Mouse (Mus musculus): ENCODE results near the gene Pidd1. TPM values are rescaled to one million over a fixed set of nuclear protein-coding genes. Genes with fewer than 3 reads are reported as not detected.

The Pidd1 gene
- polyA plus RNA-seq (2021; fragmentation: Nextera tagmentation), result 0.33 and 0.48 TPM in 2 replicates
- long read RNA-seq, experiment 1, partial matches to known transcripts, result 1 of 1 reads
- long read RNA-seq, experiment 1, other reads (novel, unspliced or antisense), result 0 of 1 reads
- long read RNA-seq, experiment 2, partial matches to known transcripts, result 1 of 6 reads
- long read RNA-seq, experiment 2, other reads (novel, unspliced or antisense), result 3 of 6 reads

DNA sequence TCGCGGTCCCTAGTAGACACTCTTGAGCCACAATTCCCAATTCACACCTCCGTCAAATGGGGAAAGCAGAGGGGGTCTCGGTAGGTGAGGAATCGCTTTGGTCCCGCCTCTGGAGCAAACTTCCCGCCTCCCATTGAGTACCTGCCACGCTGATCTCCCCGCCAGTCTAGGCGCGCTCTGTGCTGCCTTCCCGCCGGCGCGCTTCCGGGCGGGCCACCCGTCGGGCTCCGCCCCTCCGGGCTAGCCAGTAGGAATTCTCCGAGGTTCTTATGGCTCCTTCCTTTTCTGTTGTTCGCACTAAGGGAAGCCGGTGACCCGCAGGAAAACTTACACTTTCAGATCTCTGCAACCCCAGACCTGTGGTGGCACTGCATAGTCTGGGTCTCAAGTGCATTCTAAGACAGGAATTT is at the start of gene Pidd1:
TSS of gene Pidd1 (minus strand) at position 198 of the 410 bp plus-strand sequence.

GRCm38 (mm10) chr7:141475011-141475804 is 31.4 kb upstream of the Pidd1 start, which contains the start of the genes Polr2l and Tspan4:
Gene Polr2l (minus strand): TSS chr7:141475132.
Gene Tspan4 (plus strand): TSS chr7:141475240.

DNA sequence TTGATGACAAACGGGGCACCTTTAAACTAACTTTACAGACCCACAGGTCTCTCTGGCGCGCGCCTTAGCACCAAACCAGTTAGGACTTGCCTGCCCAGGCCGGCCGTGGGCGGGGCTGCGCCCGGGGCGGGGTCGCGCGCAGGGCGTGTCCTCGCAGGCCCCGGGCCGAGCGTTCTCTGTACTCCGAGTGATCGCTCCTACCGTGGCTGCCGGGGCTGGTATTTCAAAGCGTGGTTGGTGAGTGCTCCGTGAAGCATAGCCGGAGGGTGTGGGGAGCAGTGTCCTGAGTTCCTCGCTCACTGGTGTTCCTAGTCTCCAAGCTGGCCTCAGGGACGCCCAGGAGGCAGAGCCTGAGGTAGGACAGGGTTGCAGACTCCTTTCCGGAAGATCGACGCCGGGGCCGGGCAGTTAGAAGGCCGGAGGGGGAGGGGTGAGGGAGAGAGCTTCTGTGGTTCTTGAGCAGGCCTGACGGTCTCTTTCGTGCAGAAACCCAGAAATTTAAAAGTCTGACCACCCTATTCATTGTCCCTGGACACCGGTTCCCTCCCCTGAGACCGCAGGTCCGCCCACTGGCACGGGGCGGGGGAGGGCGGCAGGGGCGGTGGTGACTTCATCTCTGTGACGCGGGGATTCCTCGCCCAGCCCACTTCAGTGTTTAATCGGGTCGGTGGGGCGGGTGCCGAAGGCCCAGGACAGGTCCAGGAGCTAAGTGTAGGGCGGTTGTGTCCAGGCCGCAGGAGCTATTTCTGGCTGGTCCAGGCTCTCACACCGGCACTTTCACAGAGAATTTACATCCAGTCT is 23.6 kb upstream of the Pidd1 start, which contains the start of gene Cd151:
TSS of gene Cd151 (plus strand) at position 163 of the 801 bp plus-strand sequence.

GRCm38 (mm10) chr7:141460391-141461113 is 16.7 kb upstream of the Pidd1 start, which contains the start of gene Cracr2b:
Gene Cracr2b (plus strand): TSS chr7:141461094.

DNA sequence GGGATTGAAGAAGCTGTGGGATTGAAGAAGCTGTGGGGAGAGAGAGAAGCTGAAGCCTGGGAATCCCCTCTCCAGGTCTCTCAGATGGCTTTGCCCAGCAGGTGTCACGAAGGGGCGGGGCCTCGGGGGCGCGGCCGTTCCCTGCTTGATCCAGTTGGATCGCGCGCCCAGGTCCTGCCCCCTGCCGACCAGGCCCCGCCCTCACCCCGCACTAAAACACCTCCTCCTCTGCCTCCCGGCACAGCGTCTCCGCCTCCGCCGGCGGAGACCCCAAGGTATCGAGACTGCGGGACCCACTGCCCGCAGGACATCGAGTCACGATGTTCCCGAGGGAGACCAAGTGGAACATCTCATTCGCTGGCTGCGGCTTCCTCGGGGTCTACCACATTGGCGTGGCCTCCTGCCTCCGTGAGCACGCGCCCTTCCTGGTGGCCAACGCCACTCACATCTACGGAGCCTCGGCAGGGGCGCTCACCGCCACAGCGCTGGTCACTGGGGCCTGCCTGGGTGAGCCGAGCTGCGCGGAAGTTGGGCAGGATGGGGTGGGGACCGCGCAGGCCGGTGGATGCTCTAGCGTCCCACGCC is 11.2 kb upstream of the Pidd1 start, which contains the start of gene Pnpla2:
TSS of gene Pnpla2 (plus strand) at position 232 of the 585 bp plus-strand sequence.

GRCm38 (mm10) chr7:141447110-141447991 is 3.5 kb upstream of the Pidd1 start, which contains the start of gene Rplp2:
Gene Rplp2 (plus strand): TSS chr7:141447370.

DNA sequence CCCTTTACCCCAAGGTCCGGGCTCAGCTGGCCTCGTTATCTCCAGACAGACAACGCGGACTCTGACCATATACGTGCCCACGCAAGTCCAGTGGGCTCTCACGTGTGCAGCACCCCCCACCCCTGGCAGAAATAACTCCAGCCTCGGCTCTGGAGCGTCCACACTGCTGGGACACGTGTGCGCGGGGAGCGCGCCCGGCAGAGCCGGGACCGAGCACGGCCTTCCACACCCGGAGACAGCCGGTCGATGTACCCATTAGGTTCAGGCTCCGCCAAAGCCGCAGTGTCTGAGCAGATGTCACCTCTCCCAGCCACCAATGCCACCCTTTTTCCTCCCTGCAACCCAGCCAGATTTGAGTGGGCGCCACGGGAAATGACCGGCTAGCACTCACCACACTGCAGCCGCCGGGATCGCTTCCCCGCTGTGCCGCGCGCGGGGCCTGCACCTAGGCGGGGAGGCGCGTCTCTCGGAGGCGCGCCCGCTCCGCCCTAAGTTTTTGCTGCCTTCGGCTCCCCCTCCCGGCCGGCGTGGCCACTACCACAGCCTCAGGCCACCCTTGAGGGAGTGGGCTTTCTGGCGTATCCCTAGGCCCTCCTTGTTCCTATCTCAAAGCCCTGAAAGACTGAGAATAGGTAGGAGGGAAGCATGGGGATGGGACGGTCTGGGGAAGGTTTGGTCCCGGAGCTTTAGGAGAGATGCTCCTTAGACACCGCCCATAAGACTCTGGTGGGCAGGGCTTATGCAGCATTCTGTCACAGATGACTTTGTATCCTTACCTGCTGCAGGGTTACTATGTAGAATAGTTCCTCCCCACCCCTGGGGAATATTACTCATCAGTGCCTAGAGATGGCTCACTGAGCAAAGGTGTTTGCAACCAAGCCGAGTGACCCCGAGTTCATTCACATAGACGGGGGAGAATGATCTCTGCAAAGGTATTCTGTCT is 6.4 kb downstream of the Pidd1 start, which contains the start of gene Slc25a22:
TSS of gene Slc25a22 (minus strand) at position 715 of the 943 bp plus-strand sequence.

GRCm38 (mm10) chr7:141429310-141429709 is 14.5 kb downstream of the Pidd1 start, which contains the start of gene Cend1:
Gene Cend1 (minus strand): TSS chr7:141429491.

DNA sequence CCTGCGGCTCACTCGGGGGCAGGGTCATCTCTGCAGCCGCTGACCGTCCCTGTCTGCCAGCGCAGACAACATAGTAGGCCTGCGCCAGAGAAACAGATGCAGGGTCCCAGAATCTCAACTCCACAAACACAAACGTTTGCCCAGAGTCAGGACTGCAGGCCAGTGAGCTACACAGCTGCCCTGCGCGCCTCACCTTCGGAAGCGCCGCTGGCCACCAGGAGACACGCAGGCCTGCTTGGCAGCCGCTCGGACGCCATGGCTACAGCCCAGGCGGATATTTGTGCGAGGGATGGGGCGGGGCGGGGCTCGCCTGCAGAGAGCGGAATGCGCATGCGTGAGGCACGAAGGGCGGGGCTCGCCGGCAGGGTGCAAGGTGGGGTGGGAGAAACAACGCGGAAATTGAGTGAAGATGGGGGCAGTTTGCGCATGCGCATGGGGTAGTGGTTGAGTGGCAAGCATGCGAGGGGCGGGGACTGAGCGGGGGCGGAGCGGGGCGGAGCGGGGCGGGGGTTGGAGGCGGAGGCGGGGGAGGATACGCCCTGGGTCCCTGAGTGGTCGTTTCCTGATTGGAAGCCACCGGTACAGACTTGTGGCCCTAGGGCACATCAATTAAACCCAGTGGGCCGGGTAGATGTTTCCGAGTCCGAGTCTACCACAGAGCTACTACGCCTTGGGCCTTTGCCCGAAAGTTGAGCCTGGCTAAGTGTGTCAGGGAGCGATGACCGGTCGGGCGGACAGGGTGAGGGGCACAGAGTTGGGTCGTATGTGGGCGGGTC is 29.8 kb downstream of the Pidd1 start, which contains the start of gene Gatd1:
TSS of gene Gatd1 (minus strand) at position 328 of the 776 bp plus-strand sequence.

GRCm38 (mm10) chr7:141391625-141392551 is 51.9 kb downstream of the Pidd1 start, which contains the start of gene Taldo1:
Gene Taldo1 (plus strand): TSS chr7:141392199.

Other genes with a start within 250 kb of the Pidd1 start
- 3.0 and 3.7 TPM in 2 replicates for gene Lrrc56, start 249.9 kb downstream of the Pidd1 start, polyA plus RNA-seq (2021; fragmentation: Nextera tagmentation)
- gene Lmntd2, start 229.9 kb downstream of the Pidd1 start, polyA plus RNA-seq (2021; fragmentation: Nextera tagmentation), result 0.19 TPM in 1 of 2 replicates, not detected in the other
- 2.4 and 2.5 TPM in 2 replicates for gene Rassf7, start 228.2 kb downstream of the Pidd1 start, polyA plus RNA-seq (2021; fragmentation: Nextera tagmentation)
- gene Phrf1, start 215.2 kb downstream of the Pidd1 start, polyA plus RNA-seq (2021; fragmentation: Nextera tagmentation), result 21.3 and 23.3 TPM in 2 replicates
- 2.7 TPM in 2 replicates for gene Irf7, start 177.5 kb downstream of the Pidd1 start, polyA plus RNA-seq (2021; fragmentation: Nextera tagmentation)
- gene Cdhr5, start 167.2 kb downstream of the Pidd1 start, polyA plus RNA-seq (2021; fragmentation: Nextera tagmentation), result 0.06 TPM in 1 of 2 replicates, not detected in the other
- 0.67 and 0.82 TPM in 2 replicates for gene Sct, start 164.9 kb downstream of the Pidd1 start, polyA plus RNA-seq (2021; fragmentation: Nextera tagmentation)
- gene Drd4, start 152.0 kb downstream of the Pidd1 start, polyA plus RNA-seq (2021; fragmentation: Nextera tagmentation), result 0.09 and 0.15 TPM in 2 replicates
- gene Deaf1, start 116.3 kb downstream of the Pidd1 start, polyA plus RNA-seq (2021; fragmentation: Nextera tagmentation), result 65.4 and 72.8 TPM in 2 replicates
- 32.9 and 33.3 TPM in 2 replicates for gene Tmem80, start 116.3 kb downstream of the Pidd1 start, polyA plus RNA-seq (2021; fragmentation: Nextera tagmentation)
- gene Eps8l2, start 105.1 kb downstream of the Pidd1 start, polyA plus RNA-seq (2021; fragmentation: Nextera tagmentation), result 2.8 and 5.0 TPM in 2 replicates
- gene Taldo1, start 51.8 kb downstream of the Pidd1 start, polyA plus RNA-seq (2021; fragmentation: Nextera tagmentation), result 301 and 321 TPM in 2 replicates
- 46.9 and 50.3 TPM in 2 replicates for gene Gatd1, start 29.9 kb downstream of the Pidd1 start, polyA plus RNA-seq (2021; fragmentation: Nextera tagmentation)
- gene Cend1, start 14.5 kb downstream of the Pidd1 start, polyA plus RNA-seq (2021; fragmentation: Nextera tagmentation), result 138 and 162 TPM in 2 replicates
- 111 and 136 TPM in 2 replicates for gene Slc25a22, start 6.1 kb downstream of the Pidd1 start, polyA plus RNA-seq (2021; fragmentation: Nextera tagmentation)
- 2,193 and 2,396 TPM in 2 replicates for gene Rplp2, start 3.3 kb upstream of the Pidd1 start, polyA plus RNA-seq (2021; fragmentation: Nextera tagmentation)
- 14.8 and 16.6 TPM in 2 replicates for gene Pnpla2, start 11.2 kb upstream of the Pidd1 start, polyA plus RNA-seq (2021; fragmentation: Nextera tagmentation)
- 2.9 and 4.7 TPM in 2 replicates for gene Cracr2b, start 17.1 kb upstream of the Pidd1 start, polyA plus RNA-seq (2021; fragmentation: Nextera tagmentation)
- 34.7 and 46.2 TPM in 2 replicates for gene Cd151, start 23.4 kb upstream of the Pidd1 start, polyA plus RNA-seq (2021; fragmentation: Nextera tagmentation)
- 91.9 and 96.6 TPM in 2 replicates for gene Polr2l, start 31.1 kb upstream of the Pidd1 start, polyA plus RNA-seq (2021; fragmentation: Nextera tagmentation)
- gene Tspan4, start 31.2 kb upstream of the Pidd1 start, polyA plus RNA-seq (2021; fragmentation: Nextera tagmentation), result 27.1 and 34.9 TPM in 2 replicates
- gene Chid1, start 95.8 kb upstream of the Pidd1 start, polyA plus RNA-seq (2021; fragmentation: Nextera tagmentation), result 69.3 and 75.3 TPM in 2 replicates
- 140 and 157 TPM in 2 replicates for gene Ap2a2, start 118.1 kb upstream of the Pidd1 start, polyA plus RNA-seq (2021; fragmentation: Nextera tagmentation)
- not detected in 2 replicates for gene Muc6, start 211.3 kb upstream of the Pidd1 start, polyA plus RNA-seq (2021; fragmentation: Nextera tagmentation)
- gene Muc2, start 246.3 kb upstream of the Pidd1 start, polyA plus RNA-seq (2021; fragmentation: Nextera tagmentation), result not detected in 2 replicates